Mouse (Mus musculus) gastrocnemius, postnatal 10 days (tissue): ENCODE measurements at regions not wholly inside any gene's neighbourhood (a gene's known extent, or its start where the extent isn't known, plus 50 kb on each side); places are given as distances from the start of the nearest gene placed in this dataset.

Experiments used
- DNase-seq: peaks from one replicate; pipeline ENCODE4 v3.0.0; 2021; ENCODE audit warnings: mixed read lengths
- microRNA-seq, 2 experiments: library from miRNA; unstranded; fragments of <30 nt; microRNA quantifications; one replicate each; pipeline ENCODE4 v1.2.0; 2021

DNA sequence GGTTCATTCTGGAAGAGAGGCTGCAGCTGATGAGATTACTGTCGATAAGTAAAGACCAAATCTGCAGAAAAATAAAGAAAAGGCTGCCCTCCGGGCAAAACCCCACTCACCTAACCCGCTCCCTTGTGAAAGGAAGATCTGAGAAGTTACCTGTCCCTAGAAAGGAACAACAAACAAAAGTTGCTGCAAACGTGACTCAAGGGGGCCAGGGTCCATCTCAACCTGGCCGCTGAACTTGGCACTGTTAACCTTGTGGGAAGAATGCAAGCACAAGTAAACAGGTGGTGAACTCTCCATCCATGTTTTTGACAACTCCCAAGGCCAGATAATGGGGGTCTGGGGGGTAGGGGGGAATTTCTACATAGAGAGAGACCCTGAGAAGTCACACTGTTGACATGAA, 58.7 kb upstream of the Klf3 start:
- no peak for DNase-seq

DNA sequence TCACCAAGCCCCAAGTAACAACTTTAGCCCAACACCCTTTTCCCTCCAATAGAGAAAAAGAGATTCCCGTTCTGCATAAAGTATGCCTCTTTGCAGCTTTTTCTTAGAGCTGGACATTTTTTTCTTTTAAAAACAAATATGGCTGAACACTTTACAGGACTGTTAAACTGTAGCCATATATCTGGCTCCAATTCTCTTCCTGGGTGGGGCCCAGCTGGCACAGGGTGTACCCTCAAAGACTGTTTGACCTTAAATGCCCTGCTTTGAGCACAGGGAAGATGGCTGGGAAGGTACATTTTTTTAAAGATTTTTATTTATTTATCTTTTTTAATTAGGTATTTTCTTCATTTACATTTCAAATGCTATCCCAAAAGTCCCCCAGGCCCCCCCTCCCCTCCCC, 55.7 kb upstream of the Klf3 start:
- no peak for DNase-seq

DNA sequence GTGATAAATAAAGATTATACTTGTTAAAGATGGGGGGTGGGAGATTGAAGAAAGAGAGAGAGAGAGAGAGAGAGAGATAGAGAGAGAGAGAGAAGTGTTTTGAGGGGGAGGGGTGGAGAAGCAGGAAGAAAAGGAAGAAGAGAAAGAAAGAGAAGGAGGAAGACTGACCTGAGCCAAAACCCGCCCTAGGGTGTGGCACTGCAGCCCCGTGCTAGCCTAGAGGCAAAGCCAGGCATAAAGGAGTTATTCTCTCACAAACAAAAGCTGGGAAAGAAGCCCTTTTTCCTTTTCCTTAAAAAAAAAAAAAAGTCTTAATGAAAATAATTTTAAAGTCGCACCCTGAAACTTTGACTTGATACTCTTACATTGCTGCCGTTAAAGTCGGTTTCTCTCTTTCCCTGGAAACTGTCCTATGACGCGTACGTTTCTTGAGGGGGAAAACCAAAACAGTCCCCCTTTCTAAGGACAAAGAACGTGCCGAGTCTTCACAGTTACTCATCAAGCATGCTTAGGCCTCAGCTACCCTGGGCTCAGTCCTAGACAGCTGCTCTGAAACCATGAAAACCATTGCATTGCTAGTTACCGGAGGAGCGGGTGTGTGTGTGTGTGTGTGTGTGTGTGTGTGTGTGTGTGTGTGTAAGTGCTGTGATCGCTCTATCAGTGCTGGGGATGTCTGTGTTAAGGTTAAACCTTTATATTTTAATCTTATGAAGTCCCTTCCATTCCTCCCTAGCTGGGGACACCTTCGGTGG, 53.6 kb upstream of the Klf3 start:
- no peak for DNase-seq

DNA sequence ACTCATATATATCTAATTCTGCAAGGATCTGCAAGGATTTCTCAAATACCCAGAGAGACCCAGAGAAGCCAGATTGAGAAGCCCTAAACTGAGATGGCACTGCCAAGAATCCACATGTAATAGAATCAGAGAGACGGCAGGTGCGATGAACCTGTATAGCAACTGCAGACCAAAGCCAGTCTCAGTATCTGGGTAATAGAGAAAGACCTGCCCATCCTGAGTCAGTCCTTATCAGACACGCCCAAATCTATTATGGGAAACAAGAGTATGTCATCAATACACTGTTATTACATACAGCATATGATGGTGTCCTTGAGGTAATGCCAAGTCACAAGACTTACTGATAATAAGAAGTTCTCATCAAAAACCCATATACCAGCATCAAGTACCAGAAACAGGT, 52.8 kb upstream of the Klf3 start:
- no peak for DNase-seq

DNA sequence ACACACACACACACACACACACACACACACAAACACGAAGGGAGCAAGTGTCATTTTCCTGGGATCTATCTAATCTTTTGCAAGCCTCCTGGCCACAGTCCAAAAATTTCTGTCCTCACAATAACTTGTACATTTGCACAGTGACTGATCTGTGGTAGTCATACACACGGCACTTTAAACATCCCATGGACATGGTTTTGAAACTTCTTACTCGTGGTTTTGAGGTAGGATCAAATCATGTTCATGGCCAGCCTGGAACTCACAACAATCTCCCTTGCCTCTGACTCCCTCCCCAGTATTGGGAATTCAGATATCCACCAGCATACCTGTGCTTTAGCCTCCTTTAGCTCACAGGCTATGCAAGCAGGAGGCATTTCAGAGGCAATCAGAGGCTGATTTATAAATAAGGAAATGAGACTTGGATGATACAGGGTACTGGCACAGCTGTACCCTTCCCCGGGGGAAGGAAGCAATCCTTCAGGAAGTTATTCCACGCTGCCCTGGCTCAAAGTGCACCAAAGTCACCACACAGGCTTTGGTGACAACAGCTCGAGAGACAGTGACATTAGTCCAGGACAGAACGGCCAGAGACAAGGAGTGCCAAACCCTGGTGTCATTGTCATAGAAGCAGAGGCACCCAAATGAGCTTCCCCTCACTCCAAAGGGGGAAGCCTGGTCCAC, 52.1 kb upstream of the Klf3 start:
- DNase-seq: no peak

DNA sequence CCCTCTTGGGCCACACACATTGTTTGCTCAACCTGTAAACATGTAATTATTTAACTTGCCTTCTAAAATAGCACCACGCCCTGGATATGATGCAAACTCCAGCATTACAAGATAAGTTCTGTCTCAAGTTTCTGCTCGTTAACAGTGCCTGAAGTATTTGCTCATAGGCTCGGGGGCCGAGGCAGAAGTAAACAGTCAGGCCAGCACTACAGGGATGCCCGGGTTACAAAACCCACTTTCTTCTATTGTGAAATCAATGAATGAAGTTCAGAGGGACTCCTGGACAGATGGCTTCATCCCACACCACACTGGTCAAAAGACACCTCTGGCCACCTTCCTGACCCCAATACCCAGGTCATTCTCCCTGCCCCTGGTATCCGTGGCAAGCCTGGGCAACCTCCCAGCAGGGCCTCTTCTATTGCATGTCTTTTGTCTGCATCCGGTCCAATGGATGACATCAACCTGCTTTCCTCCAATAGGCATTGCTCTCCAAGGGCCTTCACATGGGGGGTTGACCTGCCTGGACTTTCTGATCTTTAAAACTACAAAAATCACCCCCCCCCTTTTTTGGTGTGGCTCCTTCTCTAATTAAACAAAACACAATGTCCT, 49.9 kb upstream of the Klf3 start:
- DNase-seq: no peak

Small RNA genes lying in the stretch of these regions (microRNA-seq; reads per million reads assigned to microRNA genes)
- 0 reads per million in 2 experiments for gene Gm25306
